Mouse (Mus musculus) embryonic facial prominence, embryonic 12.5 days (tissue): ENCODE measurements around the gene Btn2a2. TPM values are rescaled to one million over a fixed set of nuclear protein-coding genes. Genes with fewer than 3 reads are reported as not detected.
A peak's percentile ranks its signal among the peaks of the same experiment; 100 is the strongest.

Source experiments
- ATAC-seq: fragments of 200-750 bp; cut with Nextera tagmentation; 2 replicates; pipeline ENCODE4 v1.8.0; 2017; ENCODE audit not compliant: insufficient number of reproducible peaks, insufficient read depth, low FRiP score, low TSS enrichment
- H3K27ac ChIP-seq: fragments of 300-500 bp; sonication (generic); 2 replicates; pipeline ENCODE4 v1.5.1; 2016; ENCODE audit warnings: mild to moderate bottlenecking
- H3K27me3 ChIP-seq: fragments of 300-500 bp; sonication (generic); 2 replicates; pipeline ENCODE4 v1.6.1; 2016; ENCODE audit warnings: mild to moderate bottlenecking, moderate library complexity
- H3K36me3 ChIP-seq: fragments of 300-500 bp; sonication (generic); 2 replicates; pipeline ENCODE4 v1.6.1; 2016; ENCODE audit warnings: mild to moderate bottlenecking
- H3K4me1 ChIP-seq: fragments of 300-500 bp; sonication (generic); 2 replicates; pipeline ENCODE4 v1.6.1; 2016
- H3K4me2 ChIP-seq: fragments of 300-500 bp; sonication (generic); replicated peaks from 2 replicates; pipeline ENCODE4 v1.6.1; 2016; ENCODE audit warnings: mild to moderate bottlenecking, moderate library complexity
- H3K4me3 ChIP-seq: fragments of 300-500 bp; sonication (generic); 2 replicates; pipeline ENCODE4 v1.5.1; 2016; ENCODE audit warnings: mild to moderate bottlenecking
- H3K9ac ChIP-seq: fragments of 300-500 bp; sonication (generic); 2 replicates; pipeline ENCODE4 v1.6.1; 2016; ENCODE audit warnings: mild to moderate bottlenecking, moderate library complexity
- H3K9me3 ChIP-seq: fragments of 300-500 bp; sonication (generic); 2 replicates; pipeline ENCODE4 v1.6.1; 2016; ENCODE audit warnings: mild to moderate bottlenecking, moderate library complexity
- WGBS: fragments of 180-500 bp; shearing (Covaris S2); methylation state at CpG from one replicate; pipeline ENCODE4 v1.1.7; 2016; 5-methylcytosine and 5-hydroxymethylcytosine counted together
- polyA plus RNA-seq: library from polyadenylated mRNA; unstranded; fragments of >200 nt; fragmentation: Nextera tagmentation; extraction: Ambion mirVana; gene quantifications from 2 replicates; pipeline ENCODE4 v1.2.1, GENCODE M21; 2016

The Btn2a2 gene
- polyA plus RNA-seq, 1 experiment from 2014 or later = 1.6 TPM

DNA sequence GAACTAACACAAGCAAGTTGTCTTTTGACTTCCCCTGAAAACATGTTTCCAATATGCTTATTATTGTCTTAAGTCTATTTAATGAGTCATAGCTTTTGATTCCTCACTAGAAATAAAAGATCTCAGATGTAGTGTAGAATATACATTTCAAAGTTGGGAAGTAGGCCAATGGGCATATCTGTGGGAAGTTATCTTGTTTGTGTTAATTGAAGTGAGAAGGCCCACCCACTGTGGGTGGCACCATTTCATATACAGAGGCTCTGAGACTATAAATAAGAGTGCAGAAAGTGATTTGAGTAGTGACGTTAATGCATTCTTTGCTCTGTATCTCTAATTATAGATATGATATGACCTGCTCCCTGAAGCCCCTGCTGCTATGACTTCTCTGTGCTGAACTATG, 2.2 kb upstream of the Btn2a2 start:
- Histone ChIP-seq H3K9me3 (no peaks in the 10 kb centered on the region), H3K9ac (no peak overlapping the region), H3K36me3 (no peaks in the 10 kb centered on the region), H3K4me1 (peaks cover 5% of the 10 kb centered on the region), H3K4me3 (no peak overlapping the region), H3K4me2 (no peak overlapping the region), H3K27me3 (no peaks in the 10 kb centered on the region), H3K27ac (no peak overlapping the region)
- ATAC-seq = no peak
- WGBS = 65% methylated on average over 1 of the region's 1 CpGs

GRCm38 (mm10) chr13:23485271-23485670, 3.4 kb downstream of the Btn2a2 start:
- Histone ChIP-seq H3K36me3 (no peaks in the 10 kb centered on the region), H3K9ac (no peak overlapping the region), H3K27me3 (no peaks in the 10 kb centered on the region), H3K4me2 (no peak overlapping the region), H3K4me3 (no peak overlapping the region), H3K4me1 (peaks cover 9% of the 10 kb centered on the region), H3K27ac (no peak overlapping the region), H3K9me3 (no peaks in the 10 kb centered on the region)
- ATAC-seq = no peak
- 37% methylated on average over 5 of the region's 5 CpGs for WGBS

GRCm38 (mm10) chr13:23483153-23483552, 5.5 kb downstream of the Btn2a2 start:
- H3K4me3 ChIP-seq = no peak overlapping the region
- peaks cover 7% of the 10 kb centered on the region for H3K4me1 ChIP-seq
- no peaks in the 10 kb centered on the region for H3K27me3 ChIP-seq
- no peak overlapping the region for H3K27ac ChIP-seq
- no peaks in the 10 kb centered on the region for H3K36me3 ChIP-seq
- 83% methylated on average over 2 of the region's 2 CpGs for WGBS
- H3K9me3 ChIP-seq = no peaks in the 10 kb centered on the region
- ATAC-seq = no peak
- H3K9ac ChIP-seq = no peak overlapping the region
- H3K4me2 ChIP-seq = no peak overlapping the region

DNA sequence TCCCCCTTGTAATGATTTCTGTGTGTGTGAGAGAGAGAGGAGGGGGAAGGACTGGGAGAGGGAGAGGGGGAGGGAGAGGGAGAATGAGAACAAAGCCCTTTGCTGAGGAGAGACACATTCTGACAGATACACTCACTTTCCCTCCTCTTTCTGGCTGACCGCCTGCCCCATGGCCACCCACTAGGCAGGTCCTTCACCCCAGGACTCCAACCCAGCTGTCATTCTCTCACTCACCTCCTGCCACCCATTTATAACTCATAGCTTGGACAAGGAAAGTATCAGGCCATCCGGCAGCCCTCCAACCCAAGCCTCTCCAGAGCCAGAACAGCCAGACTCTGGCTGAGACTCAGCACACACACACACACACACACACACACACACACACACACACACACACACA, 13.0 kb downstream of the Btn2a2 start:
- Histone ChIP-seq H3K27me3 (no peaks in the 10 kb centered on the region), H3K4me2 (no peak overlapping the region), H3K4me3 (no peak overlapping the region), H3K9ac (no peak overlapping the region), H3K9me3 (no peaks in the 10 kb centered on the region), H3K27ac (no peak overlapping the region), H3K4me1 (no peaks in the 10 kb centered on the region), H3K36me3 (no peaks in the 10 kb centered on the region)
- no peak for ATAC-seq
- 4% methylated on average over 2 of the region's 2 CpGs for WGBS

DNA sequence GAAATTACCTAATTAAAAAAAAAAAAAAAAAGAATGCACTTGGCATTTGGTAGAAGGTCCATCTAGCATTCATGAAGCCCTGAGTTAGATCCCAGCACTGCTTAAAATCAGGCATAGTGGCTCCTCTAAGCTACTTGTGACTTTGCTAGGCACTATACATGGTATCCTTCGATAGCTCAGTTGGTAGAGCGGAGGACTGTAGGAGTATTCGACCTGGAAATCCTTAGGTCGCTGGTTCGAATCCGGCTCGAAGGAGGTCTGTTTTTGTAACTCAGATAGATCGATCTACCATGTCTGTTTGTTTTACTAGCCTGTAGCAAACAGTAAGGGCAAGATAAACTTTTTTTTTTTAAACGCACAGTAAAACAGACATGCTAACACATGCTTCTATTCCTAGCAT, 21.7 kb downstream of the Btn2a2 start:
- H3K4me1 ChIP-seq = peaks cover 10% of the 10 kb centered on the region
- no peak overlapping the region for H3K4me2 ChIP-seq
- H3K36me3 ChIP-seq = no peaks in the 10 kb centered on the region
- WGBS = under 1% methylated on average over 9 of the region's 9 CpGs
- H3K27me3 ChIP-seq = no peaks in the 10 kb centered on the region
- H3K27ac ChIP-seq = no peak overlapping the region
- H3K4me3 ChIP-seq = no peak overlapping the region
- ATAC-seq = no peak
- H3K9ac ChIP-seq = no peak overlapping the region
- H3K9me3 ChIP-seq = no peaks in the 10 kb centered on the region

DNA sequence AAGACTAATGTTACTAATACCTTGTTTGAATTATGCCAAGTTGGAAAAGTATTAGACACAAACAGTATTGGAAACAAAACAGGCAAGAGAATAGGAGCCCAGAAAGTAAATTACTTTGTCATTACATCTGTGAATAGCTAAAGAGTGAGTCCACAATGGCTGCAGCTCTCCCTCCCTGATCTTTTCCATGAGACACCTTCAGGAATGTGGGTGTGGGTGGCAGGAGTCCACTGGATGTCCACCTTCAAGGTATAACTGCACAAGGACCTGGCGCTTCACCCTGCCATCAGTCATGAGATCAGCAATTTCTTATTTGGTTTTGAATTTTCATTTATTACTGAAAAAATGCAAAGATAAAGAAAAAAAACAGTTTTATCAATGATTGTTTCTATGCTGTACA, 22.4 kb downstream of the Btn2a2 start:
- Histone ChIP-seq H3K9me3 (no peaks in the 10 kb centered on the region), H3K36me3 (no peaks in the 10 kb centered on the region), H3K27ac (no peak overlapping the region), H3K4me2 (peak overlapping the region; percentile 84; the same call in 1 of the 2 replicates), H3K9ac (no peak overlapping the region), H3K4me3 (no peak overlapping the region), H3K27me3 (no peaks in the 10 kb centered on the region), H3K4me1 (peaks cover 10% of the 10 kb centered on the region)
- 54% methylated on average over 1 of the region's 1 CpGs for WGBS
- no peak for ATAC-seq

GRCm38 (mm10) chr13:23465600-23466109, 23.0 kb downstream of the Btn2a2 start, which contains the start of gene Btn1a1:
TSS of gene Btn1a1 (minus strand) at chr13:23465901.
- 2% methylated on average over 7 of the region's 7 CpGs for WGBS
- peak within 1 kb of the TSS; percentile 55 for H3K4me3 ChIP-seq

GRCm38 (mm10) chr13:23464841-23465366, 23.8 kb downstream of the Btn2a2 start:
- ATAC-seq = no peak
- WGBS = 1% methylated on average over 11 of the region's 11 CpGs
- no peaks in the 10 kb centered on the region for H3K36me3 ChIP-seq
- peak overlapping the region; percentile 55 for H3K4me3 ChIP-seq
- peaks cover 10% of the 10 kb centered on the region for H3K4me1 ChIP-seq
- H3K9ac ChIP-seq = peak overlapping the region; percentile 12; the same call in 1 of the 2 replicates
- no peaks in the 10 kb centered on the region for H3K9me3 ChIP-seq
- no peak overlapping the region for H3K27ac ChIP-seq
- no peaks in the 10 kb centered on the region for H3K27me3 ChIP-seq
- peak overlapping the region; percentile 84 for H3K4me2 ChIP-seq

More at GRCm38 (mm10) chr13:23465600-23466109, 23.0 kb downstream of the Btn2a2 start, which contains the start of gene Btn1a1:
- no peaks in the 10 kb centered on the region for H3K27me3 ChIP-seq
- no peak for ATAC-seq
- peak within 1 kb of the TSS; percentile 84 for H3K4me2 ChIP-seq
- H3K4me1 ChIP-seq = peaks cover 10% of the 10 kb centered on the region
- H3K36me3 ChIP-seq = no peaks in the 10 kb centered on the region
- peak within 1 kb of the TSS; percentile 12; the same call in 1 of the 2 replicates for H3K9ac ChIP-seq
- no peak within 1 kb of the TSS for H3K27ac ChIP-seq
- no peaks in the 10 kb centered on the region for H3K9me3 ChIP-seq

DNA sequence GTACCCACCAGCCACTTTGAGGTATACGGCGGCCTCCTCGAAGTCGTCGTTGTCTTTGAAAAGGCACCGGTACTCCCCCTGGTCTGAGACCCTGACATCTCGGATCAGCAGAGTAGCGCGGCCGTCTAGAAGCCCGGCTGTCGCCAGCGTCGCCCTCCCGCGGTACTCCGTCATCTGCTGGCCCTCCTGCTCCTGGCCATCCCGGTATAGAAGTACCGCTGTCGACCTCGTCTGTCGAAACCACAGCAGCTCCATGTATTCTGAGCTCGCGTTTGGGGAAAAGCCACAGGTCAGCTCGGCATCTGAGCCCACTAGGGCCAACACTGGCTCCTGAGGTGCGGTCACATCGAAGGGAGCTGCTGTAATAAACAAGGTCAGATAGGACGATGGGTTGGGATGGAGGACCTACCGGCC, 24.4 kb downstream of the Btn2a2 start:
- H3K4me3 ChIP-seq = peak overlapping the region; percentile 55
- peak overlapping the region; percentile 58 for H3K9ac ChIP-seq
- no peaks in the 10 kb centered on the region for H3K9me3 ChIP-seq
- under 1% methylated on average over 29 of the region's 29 CpGs for WGBS
- H3K27ac ChIP-seq = no peak overlapping the region
- no peaks in the 10 kb centered on the region for H3K27me3 ChIP-seq
- peaks cover 10% of the 10 kb centered on the region for H3K4me1 ChIP-seq
- no peak for ATAC-seq
- no peaks in the 10 kb centered on the region for H3K36me3 ChIP-seq
- H3K4me2 ChIP-seq = peak overlapping the region; percentile 84

DNA sequence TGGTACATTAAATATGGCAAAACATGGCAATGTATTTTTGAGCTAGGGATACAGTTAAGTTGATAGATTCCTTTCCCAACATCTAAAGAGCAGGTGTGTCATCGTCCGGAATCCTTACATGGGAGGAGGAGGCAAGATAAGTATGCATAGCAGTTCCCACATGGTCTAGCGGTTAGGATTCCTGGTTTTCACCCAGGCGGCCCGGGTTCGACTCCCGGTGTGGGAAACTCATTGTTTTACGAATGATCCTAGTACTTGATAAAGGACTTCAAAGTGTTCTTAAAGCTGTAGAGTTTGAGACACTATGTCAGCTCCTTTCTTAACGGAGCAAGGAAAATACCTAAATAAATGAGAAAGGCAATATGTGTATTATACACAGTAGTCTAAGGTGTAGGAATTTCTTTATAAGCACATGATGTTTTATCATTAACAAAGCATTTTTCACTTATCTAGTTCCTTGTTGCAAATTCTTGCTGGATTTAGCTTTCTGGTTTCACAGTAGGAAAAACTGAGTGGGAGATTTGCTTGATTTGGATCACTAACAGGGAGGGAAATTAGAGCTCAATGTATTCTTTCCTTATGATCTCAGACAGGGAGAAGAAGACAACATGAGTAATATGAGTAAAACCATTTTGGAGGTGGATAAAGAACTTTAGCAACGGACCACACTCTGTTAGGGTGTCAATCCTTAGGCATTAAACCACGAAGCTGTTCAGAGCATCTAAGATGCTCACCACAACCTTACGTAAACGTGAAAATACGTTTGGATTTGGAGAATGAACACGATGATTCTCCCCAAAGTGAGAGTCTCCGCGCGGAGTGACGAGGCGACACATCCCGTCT, 25.1 kb downstream of the Btn2a2 start:
- no peak overlapping the region for H3K27ac ChIP-seq
- WGBS = under 1% methylated on average over 21 of the region's 21 CpGs

GRCm38 (mm10) chr13:23462669-23463068, 26.0 kb downstream of the Btn2a2 start:
- Histone ChIP-seq H3K36me3 (no peaks in the 10 kb centered on the region), H3K27ac (no peak overlapping the region), H3K9ac (no peak overlapping the region), H3K9me3 (no peaks in the 10 kb centered on the region), H3K27me3 (no peaks in the 10 kb centered on the region), H3K4me2 (no peak overlapping the region), H3K4me3 (no peak overlapping the region), H3K4me1 (peaks cover 10% of the 10 kb centered on the region)
- no peak for ATAC-seq

More for the DNA sequence above, 25.1 kb downstream of the Btn2a2 start:
- Histone ChIP-seq H3K9me3 (no peaks in the 10 kb centered on the region), H3K4me3 (peak overlapping the region; percentile 55), H3K27me3 (no peaks in the 10 kb centered on the region), H3K36me3 (no peaks in the 10 kb centered on the region), H3K9ac (peak overlapping the region; percentile 58), H3K4me2 (peak overlapping the region; percentile 84), H3K4me1 (peaks cover 10% of the 10 kb centered on the region)
- 0 out of 2 replicates have a peak, but pooled peaks have one; percentile 6 for ATAC-seq

- Histone ChIP-seq H3K4me1 (peaks cover 10% of the 10 kb centered on the region), H3K9me3 (no peaks in the 10 kb centered on the region), H3K27ac (no peak overlapping the region), H3K9ac (no peak overlapping the region), H3K4me2 (no peak overlapping the region), H3K36me3 (no peaks in the 10 kb centered on the region), H3K27me3 (no peaks in the 10 kb centered on the region), H3K4me3 (no peak overlapping the region)
- ATAC-seq = no peak
- WGBS = 79% methylated on average over 4 of the region's 4 CpGs
Measured at GRCm38 (mm10) chr13:23462063-23462462, 26.6 kb downstream of the Btn2a2 start.
